Mouse (Mus musculus) midbrain, embryonic 10.5 days (tissue): ENCODE results near the gene Mrpl33. TPM values are rescaled to one million over a fixed set of nuclear protein-coding genes. Genes with fewer than 3 reads are reported as not detected.

ENCODE experiments used
- DNase-seq: peaks from one replicate; pipeline ENCODE4 v3.0.0-alpha.2; 2017; ENCODE audit warnings: low spot score
- H3K27ac ChIP-seq: fragments of 300-500 bp; sonication (generic); replicated peaks from 2 replicates; pipeline ENCODE4 v1.5.1; 2016; ENCODE audit warnings: mild to moderate bottlenecking
- H3K27me3 ChIP-seq: fragments of 300-500 bp; sonication (generic); 2 replicates; pipeline ENCODE4 v1.6.1; 2016; ENCODE audit warnings: low read depth, mild to moderate bottlenecking; ENCODE audit not compliant: poor library complexity, severe bottlenecking
- H3K36me3 ChIP-seq: fragments of 300-500 bp; sonication (generic); 2 replicates; pipeline ENCODE4 v1.6.1; 2016; ENCODE audit warnings: mild to moderate bottlenecking, moderate library complexity
- H3K4me1 ChIP-seq: fragments of 300-500 bp; sonication (generic); 2 replicates; pipeline ENCODE4 v1.6.1; 2016
- H3K4me3 ChIP-seq: fragments of 300-500 bp; sonication (generic); 2 replicates; pipeline ENCODE4 v1.5.1; 2016; ENCODE audit warnings: mild to moderate bottlenecking, moderate library complexity
- H3K9me3 ChIP-seq: fragments of 300-500 bp; sonication (generic); replicated peaks from 2 replicates; pipeline ENCODE4 v1.6.1; 2016; ENCODE audit warnings: mild to moderate bottlenecking
- WGBS: fragments of 180-500 bp; shearing (Covaris S2); methylation state at CpG from one replicate; pipeline ENCODE4 v1.1.7; 2016; 5-methylcytosine and 5-hydroxymethylcytosine counted together
- polyA plus RNA-seq: library from polyadenylated mRNA; unstranded; fragments of >200 nt; fragmentation: Nextera tagmentation; extraction: Ambion mirVana; gene quantifications from 2 replicates; pipeline ENCODE4 v1.2.1, GENCODE M21; 2016

Gene Mrpl33
- polyA plus RNA-seq, 1 experiment from 2014 or later = 233 TPM

GRCm38 (mm10) chr5:31650518-31651288 lies 54.0 kb downstream of the Mrpl33 start:
- H3K4me3 ChIP-seq = no peak overlapping the region
- no peaks in the 10 kb centered on the region for H3K4me1 ChIP-seq
- 97% methylated on average over 2 of the region's 2 CpGs for WGBS
- DNase-seq = no peak
- no peak overlapping the region for H3K27ac ChIP-seq
- no peaks in the 10 kb centered on the region for H3K27me3 ChIP-seq
- H3K9me3 ChIP-seq = no peaks in the 10 kb centered on the region
- no peaks in the 10 kb centered on the region for H3K36me3 ChIP-seq

DNA sequence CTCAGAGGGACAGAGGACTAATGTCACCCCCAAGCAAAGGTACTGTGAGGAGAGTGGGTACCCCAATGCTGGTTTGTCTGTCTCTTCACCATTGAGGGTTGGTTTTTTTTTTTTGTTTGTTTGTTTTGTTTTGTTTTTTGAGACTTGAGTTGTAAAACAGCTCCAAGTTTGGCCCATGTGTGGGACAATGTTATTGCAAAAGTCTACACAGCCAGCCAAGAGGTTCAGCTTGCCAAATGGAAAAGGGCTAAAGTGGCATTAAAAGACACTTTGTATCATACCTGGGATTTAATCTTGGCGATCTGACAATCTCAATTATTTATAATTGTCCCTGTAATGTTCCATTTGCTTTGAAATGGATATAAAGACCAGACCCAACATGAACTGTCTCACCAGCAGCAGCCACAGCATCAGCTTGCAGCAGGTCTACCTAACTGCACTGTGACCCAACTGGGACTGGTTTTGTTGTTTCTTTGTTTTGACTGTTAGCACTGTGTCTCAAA lies 59.0 kb downstream of the Mrpl33 start:
- H3K4me1 ChIP-seq = no peaks in the 10 kb centered on the region
- H3K4me3 ChIP-seq = no peak overlapping the region
- H3K9me3 ChIP-seq = no peaks in the 10 kb centered on the region
- no peaks in the 10 kb centered on the region for H3K36me3 ChIP-seq
- H3K27me3 ChIP-seq = no peaks in the 10 kb centered on the region
- H3K27ac ChIP-seq = no peak overlapping the region
- DNase-seq = no peak
- WGBS = 97% methylated on average over 1 of the region's 1 CpGs

DNA sequence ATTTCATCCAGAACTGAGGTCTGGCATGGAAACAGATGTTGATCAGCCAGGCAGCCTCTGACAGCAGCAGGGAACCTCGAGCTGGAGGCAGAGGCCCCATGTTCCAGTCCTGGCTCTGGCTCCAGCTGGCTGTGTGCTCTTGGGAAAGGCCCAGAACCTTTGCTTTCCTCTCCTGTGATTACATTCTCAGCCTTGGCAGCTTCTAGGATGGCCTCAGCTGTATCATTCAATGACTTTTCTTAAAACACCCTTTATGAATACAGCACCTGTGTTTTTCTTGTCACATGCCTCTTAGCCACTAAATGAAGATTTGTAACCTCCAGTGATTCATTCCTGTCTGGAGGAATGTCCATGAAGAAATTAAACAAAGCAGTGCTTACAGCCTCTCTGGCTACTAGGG lies 69.4 kb downstream of the Mrpl33 start:
- DNase-seq = no peak
- H3K27me3 ChIP-seq = no peaks in the 10 kb centered on the region
- no peak overlapping the region for H3K27ac ChIP-seq
- H3K9me3 ChIP-seq = no peaks in the 10 kb centered on the region
- WGBS = 56% methylated on average over 1 of the region's 1 CpGs
- no peak overlapping the region for H3K4me3 ChIP-seq
- no peaks in the 10 kb centered on the region for H3K36me3 ChIP-seq
- H3K4me1 ChIP-seq = no peaks in the 10 kb centered on the region; the same call in 1 of the 2 replicates

- Histone ChIP-seq H3K36me3 (no peaks in the 10 kb centered on the region), H3K4me3 (no peak overlapping the region), H3K4me1 (no peaks in the 10 kb centered on the region; the same call in 1 of the 2 replicates), H3K27me3 (no peaks in the 10 kb centered on the region), H3K9me3 (no peaks in the 10 kb centered on the region), H3K27ac (no peak overlapping the region)
- DNase-seq = no peak
- 74% methylated on average over 13 of the region's 13 CpGs for WGBS
Measured at GRCm38 (mm10) chr5:31668325-31668968, 71.7 kb downstream of the Mrpl33 start.

GRCm38 (mm10) chr5:31669984-31670383 lies 73.2 kb downstream of the Mrpl33 start:
- DNase-seq = no peak
- Histone ChIP-seq H3K27ac (no peak overlapping the region), H3K27me3 (no peaks in the 10 kb centered on the region), H3K4me1 (no peaks in the 10 kb centered on the region; the same call in 1 of the 2 replicates), H3K36me3 (no peaks in the 10 kb centered on the region), H3K9me3 (no peaks in the 10 kb centered on the region), H3K4me3 (no peak overlapping the region)
- 84% methylated on average over 5 of the region's 5 CpGs for WGBS

- no peaks in the 10 kb centered on the region for H3K9me3 ChIP-seq
- 68% methylated on average over 2 of the region's 2 CpGs for WGBS
- H3K36me3 ChIP-seq = no peaks in the 10 kb centered on the region
- H3K27me3 ChIP-seq = no peaks in the 10 kb centered on the region
- H3K4me3 ChIP-seq = no peak overlapping the region
- H3K27ac ChIP-seq = no peak overlapping the region
- H3K4me1 ChIP-seq = no peaks in the 10 kb centered on the region; the same call in 1 of the 2 replicates
- DNase-seq = no peak
Measured at GRCm38 (mm10) chr5:31671137-31671536, 74.4 kb downstream of the Mrpl33 start.

DNA sequence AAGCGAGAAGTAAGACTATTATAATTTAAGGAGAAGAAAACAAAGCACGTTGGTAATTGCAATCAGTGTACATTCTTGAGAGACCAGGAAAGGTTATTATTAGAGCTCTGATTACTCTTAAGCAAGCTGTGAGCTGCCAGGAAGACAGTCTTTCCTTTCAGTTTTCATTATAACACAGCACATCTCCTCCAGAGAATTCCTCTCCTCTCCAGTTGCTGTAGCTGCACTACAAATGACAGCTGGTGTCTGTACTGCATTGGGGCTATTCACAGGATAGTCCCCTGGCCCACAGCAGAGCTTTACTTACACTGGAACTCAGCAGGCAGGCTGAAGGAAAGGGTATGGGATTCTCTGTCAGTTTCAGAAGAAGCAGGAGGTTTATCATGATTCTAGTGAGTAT lies 76.7 kb downstream of the Mrpl33 start:
- no peaks in the 10 kb centered on the region; the same call in 1 of the 2 replicates for H3K4me1 ChIP-seq
- H3K4me3 ChIP-seq = no peak overlapping the region
- no peaks in the 10 kb centered on the region for H3K9me3 ChIP-seq
- H3K36me3 ChIP-seq = no peaks in the 10 kb centered on the region
- no peak for DNase-seq
- no peaks in the 10 kb centered on the region for H3K27me3 ChIP-seq
- H3K27ac ChIP-seq = no peak overlapping the region
- 87% methylated on average over 2 of the region's 2 CpGs for WGBS

- Histone ChIP-seq H3K4me3 (no peak overlapping the region), H3K4me1 (no peaks in the 10 kb centered on the region), H3K27ac (no peak overlapping the region), H3K9me3 (no peaks in the 10 kb centered on the region), H3K27me3 (no peaks in the 10 kb centered on the region), H3K36me3 (no peaks in the 10 kb centered on the region)
- DNase-seq = no peak
- WGBS = 84% methylated on average over 1 of the region's 1 CpGs
Measured at GRCm38 (mm10) chr5:31678000-31678399, 81.3 kb downstream of the Mrpl33 start.

DNA sequence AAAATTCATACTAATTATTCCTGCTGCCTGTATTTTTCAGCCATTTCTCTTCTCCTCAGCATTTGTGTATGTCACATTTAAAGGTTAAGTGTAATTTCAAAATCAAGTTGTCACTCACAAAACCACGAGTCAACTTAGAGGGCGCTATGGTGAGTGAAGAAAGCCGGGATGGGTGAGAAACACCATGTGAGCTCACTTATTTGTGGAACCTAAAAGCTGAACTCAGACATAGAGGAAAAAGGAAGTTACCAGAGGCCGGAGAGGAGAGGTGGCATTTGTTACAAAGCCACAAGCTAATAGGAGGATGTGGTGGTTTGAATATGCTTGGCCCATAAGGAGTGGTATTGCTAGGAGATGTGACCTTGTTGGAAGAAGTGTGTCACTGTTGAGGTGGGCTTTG lies 83.4 kb downstream of the Mrpl33 start:
- no peak overlapping the region for H3K27ac ChIP-seq

GRCm38 (mm10) chr5:31682305-31682704 lies 85.6 kb downstream of the Mrpl33 start:
- 91% methylated on average over 1 of the region's 1 CpGs for WGBS
- Histone ChIP-seq H3K4me3 (no peak overlapping the region), H3K27ac (no peak overlapping the region), H3K36me3 (no peaks in the 10 kb centered on the region), H3K9me3 (no peaks in the 10 kb centered on the region), H3K4me1 (no peaks in the 10 kb centered on the region), H3K27me3 (no peaks in the 10 kb centered on the region)
- DNase-seq = no peak

More for the DNA sequence above, 83.4 kb downstream of the Mrpl33 start:
- DNase-seq = no peak
- WGBS = 77% methylated on average over 4 of the region's 4 CpGs
- Histone ChIP-seq H3K27me3 (no peaks in the 10 kb centered on the region), H3K36me3 (no peaks in the 10 kb centered on the region), H3K9me3 (no peaks in the 10 kb centered on the region), H3K4me1 (no peaks in the 10 kb centered on the region), H3K4me3 (no peak overlapping the region)

DNA sequence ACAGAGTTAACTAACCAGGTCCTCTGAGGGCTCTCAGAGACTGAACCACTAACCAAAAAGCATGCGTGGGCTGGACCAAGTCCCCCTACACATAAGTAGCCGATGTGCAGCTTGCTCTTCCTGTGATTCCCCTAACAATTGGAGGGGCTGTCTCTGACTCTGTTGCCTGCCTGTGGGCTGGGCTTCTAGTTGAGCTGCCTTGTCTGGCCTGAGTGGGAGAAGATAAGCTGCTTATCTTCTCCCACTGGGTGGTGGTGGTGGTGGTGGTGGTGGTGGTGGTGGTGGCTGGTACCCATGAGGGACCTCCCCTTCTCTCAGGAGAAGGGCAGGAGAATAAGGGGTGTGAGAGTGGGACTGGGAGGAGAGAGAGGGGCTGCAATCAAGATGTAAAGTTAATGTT lies 89.3 kb downstream of the Mrpl33 start:
- Histone ChIP-seq H3K27me3 (no peaks in the 10 kb centered on the region), H3K27ac (no peak overlapping the region), H3K36me3 (no peaks in the 10 kb centered on the region), H3K4me3 (no peak overlapping the region), H3K4me1 (no peaks in the 10 kb centered on the region), H3K9me3 (no peaks in the 10 kb centered on the region)
- WGBS = 38% methylated on average over 2 of the region's 2 CpGs
- DNase-seq = no peak

GRCm38 (mm10) chr5:31687972-31688371 lies 91.2 kb downstream of the Mrpl33 start:
- no peak for DNase-seq
- H3K27me3 ChIP-seq = no peaks in the 10 kb centered on the region
- WGBS = 93% methylated on average over 3 of the region's 3 CpGs
- no peaks in the 10 kb centered on the region for H3K4me1 ChIP-seq
- no peak overlapping the region for H3K27ac ChIP-seq
- H3K4me3 ChIP-seq = no peak overlapping the region
- H3K36me3 ChIP-seq = no peaks in the 10 kb centered on the region
- no peaks in the 10 kb centered on the region for H3K9me3 ChIP-seq

GRCm38 (mm10) chr5:31693191-31693590 lies 96.5 kb downstream of the Mrpl33 start:
- no peak for DNase-seq
- H3K27me3 ChIP-seq = no peaks in the 10 kb centered on the region
- H3K4me1 ChIP-seq = peaks cover 6% of the 10 kb centered on the region
- H3K36me3 ChIP-seq = no peaks in the 10 kb centered on the region
- no peak overlapping the region for H3K27ac ChIP-seq
- H3K4me3 ChIP-seq = no peak overlapping the region
- H3K9me3 ChIP-seq = no peaks in the 10 kb centered on the region
